Mouse (Mus musculus) intestine, postnatal 0 days (tissue): ENCODE data around the gene Pdcd4. TPM values are rescaled to one million over a fixed set of nuclear protein-coding genes. Genes with fewer than 3 reads are reported as not detected.

Experiments used
- ATAC-seq: fragments of 200-750 bp; cut with Nextera tagmentation; 2 replicates; pipeline ENCODE4 v1.8.0; 2017; ENCODE audit warnings: mild to moderate bottlenecking, moderate TSS enrichment, moderate library complexity
- H3K27ac ChIP-seq: fragments of 300-500 bp; sonication (generic); 2 replicates; pipeline ENCODE4 v1.5.1; 2014; ENCODE audit warnings: mild to moderate bottlenecking, low read depth, low read length, moderate library complexity
- H3K27me3 ChIP-seq: fragments of 300-500 bp; sonication (generic); replicated peaks from 2 replicates; pipeline ENCODE4 v1.6.1; 2014; ENCODE audit warnings: low read length, mixed read lengths; ENCODE audit not compliant: control insufficient read depth, insufficient read depth
- H3K36me3 ChIP-seq: fragments of 300-500 bp; sonication (generic); 2 replicates; pipeline ENCODE4 v1.6.1; 2014; ENCODE audit warnings: mild to moderate bottlenecking, moderate library complexity; ENCODE audit not compliant: control insufficient read depth, insufficient read depth
- H3K4me1 ChIP-seq: fragments of 300-500 bp; sonication (generic); replicated peaks from 2 replicates; pipeline ENCODE4 v1.6.1; 2014; ENCODE audit warnings: antibody characterized with exemption, low read length, mixed read lengths; ENCODE audit not compliant: control insufficient read depth, insufficient read depth
- H3K4me2 ChIP-seq: fragments of 300-500 bp; sonication (generic); replicated peaks from 2 replicates; pipeline ENCODE4 v1.6.1; 2014; ENCODE audit warnings: low read depth, mild to moderate bottlenecking, moderate library complexity
- H3K4me3 ChIP-seq: fragments of 300-500 bp; sonication (generic); 2 replicates; pipeline ENCODE4 v1.5.1; 2014; ENCODE audit warnings: low read depth, low read length
- H3K9ac ChIP-seq: fragments of 300-500 bp; sonication (generic); 2 replicates; pipeline ENCODE4 v1.6.1; 2014; ENCODE audit warnings: mild to moderate bottlenecking, low read depth, low read length
- H3K9me3 ChIP-seq: fragments of 300-500 bp; sonication (generic); 2 replicates; pipeline ENCODE4 v1.6.1; 2016; ENCODE audit warnings: mixed run types; ENCODE audit not compliant: control insufficient read depth
- CTCF ChIP-seq: sonication (generic); IDR thresholded peaks from 2 replicates; pipeline ENCODE4 v1.5.1; 2016; ENCODE audit warnings: low read depth, mild to moderate bottlenecking, control low read depth, antibody characterized with exemption, moderate library complexity
- WGBS: fragments of 180-500 bp; shearing (Covaris S2); extraction: QIAGEN DNeasy Blood & Tissue Kit; methylation state at CpG from one replicate; pipeline ENCODE4 v1.1.7; 2014; 5-methylcytosine and 5-hydroxymethylcytosine counted together
- polyA plus RNA-seq: library from polyadenylated mRNA; unstranded; fragments of >200 nt; fragmentation: Nextera tagmentation; extraction: Ambion mirVana; gene quantifications from 2 replicates; pipeline ENCODE4 v1.2.1, GENCODE M21; 2015

Gene Pdcd4
- polyA plus RNA-seq, 1 experiment from 2014 or later = 65.5 TPM

GRCm38 (mm10) chr19:53859149-53859548 lies 32.9 kb upstream of the Pdcd4 start:
- no peak overlapping the region for H3K9ac ChIP-seq
- peaks cover 5% of the 10 kb centered on the region; the same call in 1 of the 2 replicates for H3K4me1 ChIP-seq
- ATAC-seq = peak; percentile 89
- H3K27me3 ChIP-seq = no peaks in the 10 kb centered on the region
- H3K4me2 ChIP-seq = peak overlapping the region; percentile 49
- no peaks in the 10 kb centered on the region for H3K36me3 ChIP-seq
- 17% methylated on average over 9 of the region's 9 CpGs for WGBS
- H3K27ac ChIP-seq = peak overlapping the region; percentile 8; the same call in 1 of the 2 replicates
- 0 out of 2 replicates have a peak overlapping the region, but pooled peaks have one; percentile 12 for H3K4me3 ChIP-seq
- TF ChIP-seq CTCF = 0 out of 2 replicates have a peak, but pooled peaks have one; percentile 24
- no peaks in the 10 kb centered on the region for H3K9me3 ChIP-seq

DNA sequence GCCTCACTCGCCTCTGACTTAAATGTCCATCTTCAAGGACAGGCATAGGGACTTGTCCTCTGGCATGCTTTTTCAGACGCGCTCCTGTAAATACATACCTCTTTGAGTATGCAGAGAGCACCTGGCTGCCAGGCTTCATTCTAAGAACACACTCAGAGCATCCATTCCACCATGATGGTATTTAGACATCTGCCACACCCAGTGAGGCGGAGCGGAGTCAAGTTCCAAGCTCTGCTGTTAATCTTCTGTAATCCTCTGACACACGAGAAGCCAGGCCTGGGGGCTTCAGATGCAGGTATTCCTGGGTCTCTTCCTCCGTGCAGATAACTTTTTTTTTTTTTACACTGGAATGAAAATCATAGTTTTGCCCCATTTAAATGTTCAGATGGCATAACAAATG lies 32.4 kb upstream of the Pdcd4 start:
- peak overlapping the region; percentile 49 for H3K4me2 ChIP-seq
- H3K4me3 ChIP-seq = 0 out of 2 replicates have a peak overlapping the region, but pooled peaks have one; percentile 12
- H3K27ac ChIP-seq = peak overlapping the region; percentile 8; the same call in 1 of the 2 replicates
- H3K4me1 ChIP-seq = peaks cover 5% of the 10 kb centered on the region; the same call in 1 of the 2 replicates
- H3K36me3 ChIP-seq = no peaks in the 10 kb centered on the region
- no peak for TF ChIP-seq CTCF
- H3K9ac ChIP-seq = no peak overlapping the region
- peak; percentile 29 for ATAC-seq
- no peaks in the 10 kb centered on the region for H3K27me3 ChIP-seq
- H3K9me3 ChIP-seq = no peaks in the 10 kb centered on the region
- WGBS = 38% methylated on average over 7 of the region's 7 CpGs

- no peaks in the 10 kb centered on the region for H3K36me3 ChIP-seq
- H3K9ac ChIP-seq = no peak overlapping the region
- peaks cover 3% of the 10 kb centered on the region; the same call in 1 of the 2 replicates for H3K4me1 ChIP-seq
- no peaks in the 10 kb centered on the region for H3K27me3 ChIP-seq
- H3K4me2 ChIP-seq = no peak overlapping the region
- ATAC-seq = no peak
- no peak overlapping the region for H3K4me3 ChIP-seq
- no peak for TF ChIP-seq CTCF
- H3K27ac ChIP-seq = no peak overlapping the region
- 78% methylated on average over 7 of the region's 7 CpGs for WGBS
- no peaks in the 10 kb centered on the region for H3K9me3 ChIP-seq
These were observed 30.7 kb upstream of the Pdcd4 start for GRCm38 (mm10) chr19:53861346-53861745.

GRCm38 (mm10) chr19:53862573-53863246 lies 29.3 kb upstream of the Pdcd4 start:
- Histone ChIP-seq H3K9me3 (no peaks in the 10 kb centered on the region), H3K27ac (no peak overlapping the region), H3K4me2 (no peak overlapping the region), H3K4me3 (no peak overlapping the region), H3K27me3 (no peaks in the 10 kb centered on the region), H3K9ac (no peak overlapping the region), H3K36me3 (no peaks in the 10 kb centered on the region), H3K4me1 (peaks cover 3% of the 10 kb centered on the region; the same call in 1 of the 2 replicates)
- WGBS = 73% methylated on average over 8 of the region's 8 CpGs
- no peak for ATAC-seq
- TF ChIP-seq CTCF = no peak

- Histone ChIP-seq H3K36me3 (no peaks in the 10 kb centered on the region), H3K27me3 (no peaks in the 10 kb centered on the region), H3K4me3 (no peak overlapping the region), H3K27ac (no peak overlapping the region), H3K4me2 (no peak overlapping the region), H3K9ac (no peak overlapping the region), H3K9me3 (no peaks in the 10 kb centered on the region), H3K4me1 (peaks cover 23% of the 10 kb centered on the region)
- ATAC-seq = no peak
- TF ChIP-seq CTCF = no peak
These were observed 24.8 kb upstream of the Pdcd4 start for GRCm38 (mm10) chr19:53867238-53867637.

DNA sequence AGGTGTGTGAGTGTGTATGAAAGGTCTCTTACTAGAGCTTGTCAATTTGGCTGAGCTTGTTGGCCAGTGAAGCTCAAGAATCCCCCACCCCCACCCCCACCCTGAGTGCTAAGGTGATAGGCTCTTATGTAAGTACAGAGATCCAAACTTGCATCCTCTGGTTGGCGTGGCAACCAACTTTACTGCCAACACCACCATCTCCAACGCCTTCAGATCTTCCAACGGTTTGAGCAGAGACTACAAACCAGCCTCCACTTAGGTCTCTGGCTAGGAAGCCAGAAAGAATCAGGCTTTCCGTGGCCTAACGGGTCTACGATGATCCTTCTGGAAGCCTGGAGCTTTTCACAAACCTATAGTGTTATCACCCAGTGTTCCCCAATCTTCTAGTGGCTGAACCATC lies 23.9 kb upstream of the Pdcd4 start:
- no peaks in the 10 kb centered on the region for H3K36me3 ChIP-seq
- no peak overlapping the region for H3K4me2 ChIP-seq
- H3K4me1 ChIP-seq = peaks cover 32% of the 10 kb centered on the region
- H3K27ac ChIP-seq = no peak overlapping the region
- no peak overlapping the region for H3K9ac ChIP-seq
- H3K27me3 ChIP-seq = no peaks in the 10 kb centered on the region
- 95% methylated on average over 6 of the region's 6 CpGs for WGBS
- no peak for ATAC-seq
- no peak overlapping the region for H3K4me3 ChIP-seq
- no peak for TF ChIP-seq CTCF
- no peaks in the 10 kb centered on the region for H3K9me3 ChIP-seq
